Mouse (Mus musculus) layer of hippocampus, postnatal 25 days (tissue): ENCODE data around the gene Imp4. TPM values are rescaled to one million over a fixed set of nuclear protein-coding genes. Genes with fewer than 3 reads are reported as not detected.

ENCODE experiments used
- microRNA-seq, 2 experiments: library from miRNA; unstranded; fragments of <30 nt; microRNA quantifications; one replicate each; pipeline ENCODE4 v1.2.0; 2021
- total RNA-seq, 2 experiments: library from RNA; stranded (reverse); gene quantifications; 2 replicates each; pipeline ENCODE4 v1.2.3; 2021

The Imp4 gene
- total RNA-seq, 2 experiments from 2014 or later = 31.4 to 35.8 TPM

Small RNA genes within 50 kb of the gene (microRNA-seq; reads per million reads assigned to microRNA genes)
- 0 to 1.2 reads per million in 2 experiments for gene Mir5103

Other genes with a start within 250 kb of the Imp4 start
- gene Ccdc115, start 179 bp upstream of the Imp4 start, total RNA-seq = 10 to 100 TPM; 17.6 to 18.4 TPM
- gene Ptpn18, start 19.9 kb downstream of the Imp4 start, total RNA-seq = 1 to 10 TPM; 4.3 to 5.6 TPM
- not detected for gene Prss39, start 58.6 kb downstream of the Imp4 start, total RNA-seq
- gene Cfc1, start 95.8 kb downstream of the Imp4 start, total RNA-seq = not detected
- not detected for gene Prss40, start 121.1 kb downstream of the Imp4 start, total RNA-seq
- gene Amer3, start 139.8 kb downstream of the Imp4 start, total RNA-seq = 10 to 100 TPM; 41.3 to 42.0 TPM